17 mouse cellular contexts compared by ENCODE assay signal in genomic region chr1:127318486-127318885, GRCm38 (mm10).
"Had no signal": no experiment of that assay in that cellular context is flagged by ENCODE, and none has a peak within 500 bp of the region (broad histone marks: within the 10 kb centered on the region; RNA-seq: fewer than 3 reads in every experiment).

No protein-coding gene starts in this region.

- H3K27me3 ChIP-seq: kidney, embryonic 15.5 days; limb, embryonic 12.5 days; liver, embryonic 13.5 days; lung, embryonic 15.5 days; midbrain, embryonic 12.5 days; neural tube, embryonic 15.5 days had no signal

- H3K27ac ChIP-seq: kidney, embryonic 15.5 days; limb, embryonic 12.5 days; liver, embryonic 13.5 days; lung, embryonic 15.5 days; midbrain, embryonic 12.5 days; neural tube, embryonic 15.5 days had no signal

- H3K4me2 ChIP-seq: kidney, embryonic 15.5 days; limb, embryonic 12.5 days; liver, embryonic 13.5 days; lung, embryonic 15.5 days; midbrain, embryonic 12.5 days; neural tube, embryonic 15.5 days had no signal

- H3K36me3 ChIP-seq: liver, embryonic 13.5 days; neural tube, embryonic 15.5 days had no signal

- H3K4me1 ChIP-seq: lung, embryonic 15.5 days had no signal

- H3K4me3 ChIP-seq: kidney, embryonic 15.5 days; limb, embryonic 12.5 days; liver, embryonic 13.5 days; lung, embryonic 15.5 days; midbrain, embryonic 12.5 days; neural tube, embryonic 15.5 days had no signal

- H3K9me3 ChIP-seq: kidney, embryonic 15.5 days; limb, embryonic 12.5 days; liver, embryonic 13.5 days; lung, embryonic 15.5 days; midbrain, embryonic 12.5 days; neural tube, embryonic 15.5 days had no signal

- H3K9ac ChIP-seq: kidney, embryonic 15.5 days; limb, embryonic 12.5 days; liver, embryonic 13.5 days; liver, postnatal 0 days; lung, embryonic 15.5 days; midbrain, embryonic 12.5 days; neural tube, embryonic 15.5 days had no signal

- DNase-seq: kidney, adult 2 months; kidney, postnatal 25 days; layer of hippocampus, adult 9-11 months; layer of hippocampus, postnatal 36 days; liver; liver, embryonic 13.5 days; liver, postnatal 0 days; lung, postnatal 14 days; right cerebral cortex, postnatal 4 days; spleen, adult 18-20 months; thymus, postnatal 36 days had no signal

- ATAC-seq: intestine, embryonic 16.5 days; liver, postnatal 0 days had no signal
